Mouse (Mus musculus): ENCODE measurements at regions not wholly inside any gene's neighbourhood (a gene's known extent, or its start where the extent isn't known, plus 50 kb on each side); places are given as distances from the start of the nearest gene placed in this dataset.

GRCm38 (mm10) chr3:137728689-137729088, 57.4 kb downstream of the Gm21962 start:
- H3K27ac ChIP-seq (replicated peaks; ENCODE audit: low read depth, low read length) = no peak overlapping the region
- no peak overlapping the region for H3K4me3 ChIP-seq (ENCODE audit: insufficient read depth, low read depth, low read length)
- H3K4me1 ChIP-seq (ENCODE audit: control insufficient read depth, insufficient read depth, insufficient read length, low read length) = no peaks in the 10 kb centered on the region

DNA sequence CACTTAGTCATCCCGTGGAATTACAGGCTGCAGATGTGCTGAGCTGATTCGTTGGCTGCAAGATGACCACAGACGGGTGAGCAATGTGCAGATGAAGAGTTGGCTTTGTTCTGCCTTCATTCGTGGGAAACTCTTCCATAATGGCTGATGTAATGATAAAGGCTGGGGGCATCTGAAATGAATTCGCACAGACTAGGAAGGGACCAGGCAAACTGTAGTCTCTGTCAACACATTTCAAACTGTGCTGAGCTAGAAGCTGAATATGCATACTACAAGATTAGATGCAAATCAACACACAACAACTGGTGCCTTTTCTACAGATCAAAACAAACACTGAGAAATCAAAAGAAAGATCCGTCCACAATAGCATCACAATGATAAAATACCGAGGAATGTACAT, 58.1 kb downstream of the Gm21962 start:
- Histone ChIP-seq H3K4me3 (ENCODE audit: insufficient read depth, low read depth, low read length) (no peak overlapping the region), H3K27ac (replicated peaks; ENCODE audit: low read depth, low read length) (no peak overlapping the region), H3K4me1 (ENCODE audit: control insufficient read depth, insufficient read depth, insufficient read length, low read length) (no peaks in the 10 kb centered on the region)

DNA sequence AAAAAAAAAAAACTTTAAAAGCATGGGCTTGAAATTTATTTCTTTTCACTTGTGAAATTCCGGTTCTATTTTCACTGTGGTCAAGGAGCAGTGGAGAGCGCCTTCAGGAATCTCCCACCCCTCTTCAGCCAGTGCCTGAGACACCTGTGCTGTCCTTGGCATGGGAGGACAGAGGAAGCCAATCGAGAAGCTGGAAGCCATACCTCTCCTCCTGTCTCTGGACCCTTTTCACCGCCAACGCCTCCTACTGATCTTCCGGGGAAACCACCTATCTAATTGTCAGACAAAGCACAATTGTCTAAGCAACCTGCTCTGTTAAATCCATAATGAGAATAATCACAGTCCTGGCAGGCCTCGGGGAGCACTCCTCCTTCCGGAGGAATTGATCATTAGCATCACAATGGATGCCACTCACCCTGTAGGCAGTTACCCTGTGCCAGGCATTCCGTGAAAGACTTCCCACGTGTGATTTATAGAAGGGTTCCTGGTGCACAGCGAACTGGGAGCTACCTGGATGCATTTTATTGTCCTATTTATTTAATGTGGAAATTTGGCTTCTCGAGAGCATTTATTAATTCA, 66.0 kb downstream of the Gm21962 start:
- no peak overlapping the region for H3K4me3 ChIP-seq (ENCODE audit: insufficient read depth, low read depth, low read length)
- no peaks in the 10 kb centered on the region for H3K4me1 ChIP-seq (ENCODE audit: control insufficient read depth, insufficient read depth, insufficient read length, low read length)
- no peak overlapping the region for H3K27ac ChIP-seq (replicated peaks; ENCODE audit: low read depth, low read length)

- Histone ChIP-seq H3K27ac (replicated peaks; ENCODE audit: low read depth, low read length) (no peak overlapping the region), H3K4me3 (ENCODE audit: insufficient read depth, low read depth, low read length) (no peak overlapping the region), H3K4me1 (ENCODE audit: control insufficient read depth, insufficient read depth, insufficient read length, low read length) (no peaks in the 10 kb centered on the region)
Observed at GRCm38 (mm10) chr3:137741528-137741927, 70.2 kb downstream of the Gm21962 start.

- H3K4me1 ChIP-seq (ENCODE audit: control insufficient read depth, insufficient read depth, insufficient read length, low read length) = no peaks in the 10 kb centered on the region
- no peak overlapping the region for H3K27ac ChIP-seq (replicated peaks; ENCODE audit: low read depth, low read length)
- H3K4me3 ChIP-seq (ENCODE audit: insufficient read depth, low read depth, low read length) = no peak overlapping the region
Observed at GRCm38 (mm10) chr3:137742119-137742518, 70.8 kb downstream of the Gm21962 start.

DNA sequence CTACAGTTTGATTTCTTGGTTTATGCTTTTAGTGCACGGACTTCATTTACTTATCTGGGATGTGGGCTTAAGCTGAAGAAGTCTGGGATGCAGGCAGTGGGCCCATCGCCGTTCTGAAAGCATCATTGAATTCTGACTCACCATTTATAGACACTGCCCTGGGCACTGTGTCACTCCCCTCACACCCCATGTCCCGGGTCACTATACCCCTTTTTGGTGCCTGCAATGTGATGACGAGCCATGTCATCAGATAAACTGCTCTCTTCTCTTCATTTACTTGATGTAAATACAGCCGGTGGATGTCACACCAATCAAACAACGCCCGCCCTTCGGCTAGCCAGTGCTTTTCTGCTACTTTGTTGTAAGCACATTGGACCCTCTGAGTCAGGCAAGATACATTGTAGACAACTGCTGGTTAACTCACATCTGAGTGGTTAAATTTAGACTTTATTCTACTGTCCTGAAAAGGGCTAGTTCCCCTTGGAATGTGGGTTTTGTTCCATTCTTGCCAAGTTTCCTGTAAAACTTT, 80.5 kb downstream of the Gm21962 start:
- no peaks in the 10 kb centered on the region for H3K4me1 ChIP-seq (ENCODE audit: control insufficient read depth, insufficient read depth, insufficient read length, low read length)
- H3K27ac ChIP-seq (replicated peaks; ENCODE audit: low read depth, low read length) = no peak overlapping the region
- no peak overlapping the region for H3K4me3 ChIP-seq (ENCODE audit: insufficient read depth, low read depth, low read length)

DNA sequence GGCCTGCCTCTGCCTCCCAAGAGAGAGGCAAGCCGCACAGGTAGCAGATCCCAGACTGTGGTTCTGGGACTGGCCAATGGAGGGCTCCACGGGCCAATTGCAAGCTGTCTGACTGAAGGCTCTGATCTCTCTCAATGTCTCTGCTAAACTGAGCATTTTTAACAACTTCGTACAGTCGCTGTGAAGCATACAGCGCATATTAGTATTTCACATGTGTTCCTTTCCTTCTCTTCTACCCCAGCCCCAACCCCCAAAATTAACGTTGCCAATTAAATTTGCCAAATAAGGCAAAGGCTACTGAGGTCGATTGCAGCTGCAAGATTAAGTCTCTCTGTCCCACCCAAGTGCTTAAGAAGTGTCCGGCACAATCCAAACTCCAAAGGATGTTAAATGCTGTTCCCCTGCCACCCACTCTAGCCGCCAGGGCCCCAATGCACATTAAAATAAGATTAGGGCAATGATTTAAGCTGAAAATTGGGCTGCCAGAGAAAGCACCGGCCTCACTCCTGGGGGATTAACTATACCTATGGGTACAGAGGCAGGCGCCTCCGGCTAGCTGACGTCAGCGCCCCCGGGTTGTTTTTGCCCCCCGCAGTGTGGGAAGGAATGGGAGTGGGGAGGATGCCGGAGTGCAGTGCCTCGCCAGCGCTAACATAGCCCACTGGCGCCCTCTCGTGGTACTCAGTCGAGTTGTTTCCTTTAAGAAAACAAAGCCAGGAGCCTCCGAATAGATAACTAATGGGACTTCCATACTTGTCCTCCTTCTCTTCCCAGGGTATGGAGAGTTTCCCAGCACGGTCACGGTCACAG, 81.3 kb downstream of the Gm21962 start:
- H3K4me1 ChIP-seq (ENCODE audit: control insufficient read depth, insufficient read depth, insufficient read length, low read length) = no peaks in the 10 kb centered on the region
- peak overlapping the region; percentile 47 for H3K4me3 ChIP-seq (ENCODE audit: insufficient read depth, low read depth, low read length)
- H3K27ac ChIP-seq (replicated peaks; ENCODE audit: low read depth, low read length) = no peak overlapping the region

GRCm38 (mm10) chr3:137753257-137753654, 81.9 kb downstream of the Gm21962 start:
- Histone ChIP-seq H3K27ac (replicated peaks; ENCODE audit: low read depth, low read length) (no peak overlapping the region), H3K4me3 (ENCODE audit: insufficient read depth, low read depth, low read length) (no peak overlapping the region), H3K4me1 (ENCODE audit: control insufficient read depth, insufficient read depth, insufficient read length, low read length) (no peaks in the 10 kb centered on the region)

GRCm38 (mm10) chr3:137755391-137755790, 84.1 kb downstream of the Gm21962 start:
- H3K27ac ChIP-seq (replicated peaks; ENCODE audit: low read depth, low read length) = no peak overlapping the region
- no peak overlapping the region for H3K4me3 ChIP-seq (ENCODE audit: insufficient read depth, low read depth, low read length)
- H3K4me1 ChIP-seq (ENCODE audit: control insufficient read depth, insufficient read depth, insufficient read length, low read length) = no peaks in the 10 kb centered on the region

DNA sequence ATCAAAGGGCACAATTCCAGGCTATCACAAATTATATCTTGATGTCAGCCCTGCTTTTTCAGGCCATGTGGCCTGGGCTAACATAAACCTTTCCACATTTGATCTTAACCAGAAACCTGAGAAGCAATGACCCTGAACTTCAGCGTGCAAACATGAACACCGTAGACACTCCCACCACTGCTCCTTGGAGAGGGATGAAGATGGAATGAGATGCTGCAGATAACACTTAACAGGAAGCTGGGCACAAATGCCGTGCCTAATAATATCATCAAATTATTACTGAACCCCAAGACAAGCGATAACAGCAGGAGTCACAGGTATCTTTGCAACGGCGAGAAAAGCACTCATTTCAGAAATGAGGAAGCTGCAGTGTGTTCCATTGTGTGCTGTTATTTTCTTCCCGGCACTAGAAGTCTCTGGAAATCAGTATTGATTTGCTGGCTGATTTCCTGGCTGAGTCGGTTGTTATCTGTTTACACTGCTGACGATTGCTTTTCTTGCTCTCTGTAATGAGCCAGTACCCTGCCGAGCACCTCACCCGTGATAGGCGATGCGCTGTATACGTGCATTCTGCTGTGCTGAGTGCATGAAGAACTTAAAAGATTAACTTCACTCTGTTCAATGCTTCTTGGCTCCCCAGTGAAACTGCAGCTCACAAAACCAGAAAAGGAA, 91.0 kb downstream of the Gm21962 start:
- no peak overlapping the region for H3K4me3 ChIP-seq (ENCODE audit: insufficient read depth, low read depth, low read length)
- H3K27ac ChIP-seq (replicated peaks; ENCODE audit: low read depth, low read length) = no peak overlapping the region
- H3K4me1 ChIP-seq (ENCODE audit: control insufficient read depth, insufficient read depth, insufficient read length, low read length) = no peaks in the 10 kb centered on the region

- H3K27ac ChIP-seq (replicated peaks; ENCODE audit: low read depth, low read length) = no peak overlapping the region
- H3K4me1 ChIP-seq (ENCODE audit: control insufficient read depth, insufficient read depth, insufficient read length, low read length) = no peaks in the 10 kb centered on the region
- H3K4me3 ChIP-seq (ENCODE audit: insufficient read depth, low read depth, low read length) = no peak overlapping the region
Observed at GRCm38 (mm10) chr3:137763406-137763805, 92.1 kb downstream of the Gm21962 start.

DNA sequence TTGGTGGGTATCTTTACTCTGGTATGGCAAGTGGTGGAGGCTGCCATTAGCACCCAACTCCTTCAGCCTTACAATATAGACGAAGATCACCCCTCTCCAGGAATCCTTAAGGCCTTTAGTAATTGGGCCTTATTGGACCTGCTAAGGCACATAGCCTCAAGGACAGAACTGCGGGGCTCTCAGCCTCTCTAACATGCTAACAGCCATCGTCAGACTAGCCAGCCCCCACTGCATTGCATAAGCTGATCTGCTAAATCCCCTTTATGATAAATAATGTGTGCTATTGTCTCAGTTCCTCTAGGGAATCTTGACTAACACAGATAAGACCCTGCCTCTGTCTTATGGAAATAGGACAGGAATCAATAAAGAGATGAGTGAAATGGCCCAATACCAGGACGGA, 95.7 kb upstream of the H2afz start:
- Histone ChIP-seq H3K4me1 (ENCODE audit: control insufficient read depth, insufficient read depth, insufficient read length, low read length) (no peaks in the 10 kb centered on the region), H3K4me3 (ENCODE audit: insufficient read depth, low read depth, low read length) (no peak overlapping the region), H3K27ac (replicated peaks; ENCODE audit: low read depth, low read length) (no peak overlapping the region)

- Histone ChIP-seq H3K4me3 (ENCODE audit: insufficient read depth, low read depth, low read length) (no peak overlapping the region), H3K27ac (replicated peaks; ENCODE audit: low read depth, low read length) (no peak overlapping the region), H3K4me1 (ENCODE audit: control insufficient read depth, insufficient read depth, insufficient read length, low read length) (no peaks in the 10 kb centered on the region)
Observed at GRCm38 (mm10) chr3:137775076-137775849, 89.0 kb upstream of the H2afz start.

DNA sequence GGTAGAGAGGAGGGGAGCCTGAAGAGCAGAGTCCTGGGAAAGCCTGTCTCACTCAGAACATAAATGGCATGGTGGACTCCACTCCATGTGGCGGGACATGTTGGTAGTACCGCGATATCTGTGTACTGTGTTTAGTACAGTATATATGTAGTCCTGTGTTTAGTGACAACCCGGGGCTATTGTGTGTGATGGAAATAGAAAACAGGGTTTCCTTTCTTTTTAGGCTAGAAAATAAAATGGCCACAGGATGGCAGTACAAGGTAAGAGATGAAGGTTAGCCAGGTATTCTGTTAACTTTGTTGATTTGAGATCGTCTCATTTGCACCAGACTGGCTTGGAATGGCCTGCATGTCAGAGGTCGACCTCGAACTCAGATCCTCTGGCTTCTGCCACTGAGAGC, 86.2 kb upstream of the H2afz start:
- Histone ChIP-seq H3K4me3 (ENCODE audit: insufficient read depth, low read depth, low read length) (no peak overlapping the region), H3K4me1 (ENCODE audit: control insufficient read depth, insufficient read depth, insufficient read length, low read length) (no peaks in the 10 kb centered on the region), H3K27ac (replicated peaks; ENCODE audit: low read depth, low read length) (no peak overlapping the region)

DNA sequence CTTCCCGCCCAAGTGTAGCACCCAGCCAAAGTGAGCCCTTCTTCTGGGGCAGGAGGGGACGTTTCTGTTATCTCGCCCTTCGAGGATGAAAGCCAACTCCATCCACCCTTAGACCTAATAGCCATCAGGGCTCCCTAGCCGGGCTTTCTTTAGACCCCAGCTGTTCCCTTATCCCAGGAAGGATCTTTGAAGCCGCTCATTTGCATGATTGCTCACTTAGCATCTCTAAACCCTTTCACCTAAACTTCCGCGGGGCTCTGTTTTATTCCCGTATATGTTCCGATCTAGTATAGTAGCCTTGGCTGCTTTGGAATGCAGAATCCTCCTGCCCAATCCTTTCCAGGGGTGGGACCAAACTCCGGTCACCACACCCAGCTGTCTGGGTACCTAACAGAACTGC, 84.3 kb upstream of the H2afz start:
- no peak overlapping the region for H3K4me3 ChIP-seq (ENCODE audit: insufficient read depth, low read depth, low read length)
- no peaks in the 10 kb centered on the region for H3K4me1 ChIP-seq (ENCODE audit: control insufficient read depth, insufficient read depth, insufficient read length, low read length)
- no peak overlapping the region for H3K27ac ChIP-seq (replicated peaks; ENCODE audit: low read depth, low read length)

Measured in brown adipose tissue, adult 24 weeks (tissue).